Mouse (Mus musculus) hindbrain, embryonic 11.5 days (tissue): ENCODE data around the gene B430306N03Rik. TPM values are rescaled to one million over a fixed set of nuclear protein-coding genes. Genes with fewer than 3 reads are reported as not detected.

Source experiments
- ATAC-seq: fragments of 200-750 bp; cut with Nextera tagmentation; 2 replicates; pipeline ENCODE4 v1.8.0; 2017; ENCODE audit warnings: mild to moderate bottlenecking, moderate TSS enrichment, moderate library complexity; ENCODE audit not compliant: low FRiP score
- DNase-seq: peaks from one replicate; pipeline ENCODE4 v3.0.0-alpha.2; 2015; ENCODE audit warnings: low spot score
- H3K27ac ChIP-seq: fragments of 300-500 bp; sonication (generic); 2 replicates; pipeline ENCODE4 v1.5.1; 2014; ENCODE audit warnings: mild to moderate bottlenecking, low read depth, low read length
- H3K27me3 ChIP-seq: fragments of 300-500 bp; sonication (generic); 2 replicates; pipeline ENCODE4 v1.6.1; 2014; ENCODE audit warnings: mild to moderate bottlenecking, low read length, moderate library complexity, mixed read lengths; ENCODE audit not compliant: control insufficient read depth, insufficient read depth
- H3K36me3 ChIP-seq: fragments of 300-500 bp; sonication (generic); 2 replicates; pipeline ENCODE4 v1.6.1; 2014; ENCODE audit warnings: mild to moderate bottlenecking, low read length, moderate library complexity, mixed read lengths; ENCODE audit not compliant: control insufficient read depth, insufficient read depth
- H3K4me1 ChIP-seq: fragments of 300-500 bp; sonication (generic); replicated peaks from 2 replicates; pipeline ENCODE4 v1.6.1; 2014; ENCODE audit warnings: low read length, mixed read lengths; ENCODE audit not compliant: control insufficient read depth, insufficient read depth
- H3K4me2 ChIP-seq: fragments of 300-500 bp; sonication (generic); replicated peaks from 2 replicates; pipeline ENCODE4 v1.6.1; 2014; ENCODE audit warnings: mild to moderate bottlenecking, low read depth, low read length
- H3K4me3 ChIP-seq: fragments of 300-500 bp; sonication (generic); 2 replicates; pipeline ENCODE4 v1.5.1; 2014; ENCODE audit warnings: low read depth, low read length
- H3K9ac ChIP-seq: fragments of 300-500 bp; sonication (generic); 2 replicates; pipeline ENCODE4 v1.6.1; 2014; ENCODE audit warnings: low read depth, low read length
- H3K9me3 ChIP-seq: fragments of 300-500 bp; sonication (generic); 2 replicates; pipeline ENCODE4 v1.6.1; 2016; ENCODE audit warnings: low read length; ENCODE audit not compliant: control insufficient read depth
- WGBS: fragments of 180-500 bp; shearing (Covaris S2); extraction: QIAGEN DNeasy Blood & Tissue Kit; methylation state at CpG from one replicate; pipeline ENCODE4 v1.1.7; 2014; 5-methylcytosine and 5-hydroxymethylcytosine counted together
- polyA plus RNA-seq: library from polyadenylated mRNA; unstranded; fragments of >200 nt; fragmentation: Nextera tagmentation; extraction: Ambion mirVana; gene quantifications from 2 replicates; pipeline ENCODE4 v1.2.1, GENCODE M21; 2014

B430306N03Rik gene
- polyA plus RNA-seq, 1 experiment from 2014 or later: not detected

GRCm38 (mm10) chr17:48299203-48299602, 16.7 kb upstream of the B430306N03Rik start, which contains the start of gene Treml2:
Treml2 (plus strand) TSS chr17:48299498.
- H3K4me1 ChIP-seq: no peaks in the 10 kb centered on the region
- no peaks in the 10 kb centered on the region for H3K27me3 ChIP-seq
- H3K36me3 ChIP-seq: no peaks in the 10 kb centered on the region
- no peak within 1 kb of the TSS for H3K4me3 ChIP-seq
- no peak for DNase-seq
- H3K27ac ChIP-seq: no peak within 1 kb of the TSS
- no peak within 1 kb of the TSS for H3K4me2 ChIP-seq
- no peaks in the 10 kb centered on the region for H3K9me3 ChIP-seq
- WGBS: 47% methylated on average over 3 of the region's 4 CpGs
- no peak within 1 kb of the TSS for H3K9ac ChIP-seq
- no peak for ATAC-seq

- DNase-seq (no peak), ATAC-seq (no peak)
- WGBS: 72% methylated on average over 6 of the region's 7 CpGs
- Histone ChIP-seq H3K36me3 (no peaks in the 10 kb centered on the region), H3K4me3 (no peak overlapping the region), H3K27ac (no peak overlapping the region), H3K4me1 (no peaks in the 10 kb centered on the region), H3K9me3 (no peaks in the 10 kb centered on the region), H3K9ac (no peak overlapping the region), H3K4me2 (no peak overlapping the region), H3K27me3 (no peaks in the 10 kb centered on the region)
Observed at GRCm38 (mm10) chr17:48299756-48300155, 16.2 kb upstream of the B430306N03Rik start.

DNA sequence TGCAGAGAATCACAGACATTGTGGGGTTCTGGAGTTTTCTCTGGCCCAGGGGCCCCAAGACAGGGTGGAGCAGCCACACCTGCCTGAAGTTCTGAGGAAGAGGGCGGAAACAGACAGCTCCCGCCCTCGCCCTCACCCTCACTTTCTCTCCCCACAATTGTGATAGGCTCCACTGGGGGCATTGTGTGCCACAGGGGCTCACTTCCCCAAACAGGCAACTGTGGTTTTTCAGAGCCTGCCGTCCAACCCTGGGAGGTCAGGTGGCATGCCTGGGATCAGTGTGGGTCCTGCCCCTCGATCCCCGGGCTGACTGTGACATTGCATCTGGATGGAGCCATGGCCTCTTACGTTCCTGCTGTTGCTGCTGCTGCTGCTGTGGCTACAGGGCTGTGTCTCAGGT, 15.7 kb upstream of the B430306N03Rik start:
- Histone ChIP-seq H3K4me2 (no peak overlapping the region), H3K27me3 (no peaks in the 10 kb centered on the region), H3K27ac (no peak overlapping the region), H3K4me3 (no peak overlapping the region), H3K9me3 (no peaks in the 10 kb centered on the region), H3K9ac (no peak overlapping the region), H3K36me3 (no peaks in the 10 kb centered on the region), H3K4me1 (no peaks in the 10 kb centered on the region)
- DNase-seq (no peak), ATAC-seq (no peak)
- 72% methylated on average over 7 of the region's 7 CpGs for WGBS

GRCm38 (mm10) chr17:48300861-48301260, 15.1 kb upstream of the B430306N03Rik start:
- 78% methylated on average over 9 of the region's 9 CpGs for WGBS
- H3K27ac ChIP-seq: no peak overlapping the region
- H3K27me3 ChIP-seq: no peaks in the 10 kb centered on the region

GRCm38 (mm10) chr17:48301792-48302191, 14.1 kb upstream of the B430306N03Rik start:
- ATAC-seq: no peak
- no peaks in the 10 kb centered on the region for H3K9me3 ChIP-seq
- H3K36me3 ChIP-seq: no peaks in the 10 kb centered on the region
- WGBS: 85% methylated on average over 5 of the region's 5 CpGs
- no peaks in the 10 kb centered on the region for H3K27me3 ChIP-seq
- H3K4me1 ChIP-seq: no peaks in the 10 kb centered on the region
- no peak overlapping the region for H3K4me3 ChIP-seq
- no peak overlapping the region for H3K27ac ChIP-seq
- H3K9ac ChIP-seq: no peak overlapping the region
- H3K4me2 ChIP-seq: no peak overlapping the region
- no peak for DNase-seq

More at GRCm38 (mm10) chr17:48300861-48301260, 15.1 kb upstream of the B430306N03Rik start:
- H3K36me3 ChIP-seq: no peaks in the 10 kb centered on the region
- H3K9me3 ChIP-seq: no peaks in the 10 kb centered on the region
- DNase-seq (no peak), ATAC-seq (no peak)
- no peak overlapping the region for H3K4me3 ChIP-seq
- H3K9ac ChIP-seq: no peak overlapping the region
- H3K4me2 ChIP-seq: no peak overlapping the region
- H3K4me1 ChIP-seq: no peaks in the 10 kb centered on the region

DNA sequence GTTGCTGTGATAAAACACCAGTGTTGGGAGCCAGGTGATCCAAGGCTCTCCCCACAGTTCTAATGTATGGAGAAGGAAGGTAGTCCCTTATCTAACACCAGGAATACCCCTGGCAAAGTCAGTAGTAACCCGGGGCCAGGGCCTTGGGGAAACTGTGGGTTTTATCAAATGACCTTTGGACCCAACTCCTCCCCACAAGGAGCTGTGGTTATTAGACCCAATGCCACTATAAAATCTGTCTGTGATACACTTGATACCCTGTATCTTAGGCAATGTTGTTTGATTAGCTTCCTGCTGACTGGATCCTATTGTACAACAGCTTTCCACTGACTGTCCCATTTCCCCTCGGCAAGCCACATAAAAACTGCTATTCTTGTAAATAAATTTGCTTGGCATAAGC, 3.8 kb upstream of the B430306N03Rik start:
- 88% methylated on average over 2 of the region's 2 CpGs for WGBS
- no peaks in the 10 kb centered on the region for H3K4me1 ChIP-seq

GRCm38 (mm10) chr17:48318686-48319085, 2.7 kb downstream of the B430306N03Rik start:
- H3K4me2 ChIP-seq: no peak overlapping the region
- DNase-seq (no peak), ATAC-seq (no peak)
- no peaks in the 10 kb centered on the region for H3K4me1 ChIP-seq
- H3K9me3 ChIP-seq: no peaks in the 10 kb centered on the region
- WGBS: 82% methylated on average over 1 of the region's 1 CpGs
- H3K9ac ChIP-seq: no peak overlapping the region
- H3K4me3 ChIP-seq: no peak overlapping the region
- H3K27ac ChIP-seq: no peak overlapping the region
- H3K27me3 ChIP-seq: no peaks in the 10 kb centered on the region
- no peaks in the 10 kb centered on the region for H3K36me3 ChIP-seq

More for the DNA sequence above, 3.8 kb upstream of the B430306N03Rik start:
- no peaks in the 10 kb centered on the region for H3K27me3 ChIP-seq
- no peak for ATAC-seq
- H3K4me3 ChIP-seq: no peak overlapping the region
- no peak overlapping the region for H3K4me2 ChIP-seq
- no peak overlapping the region for H3K27ac ChIP-seq
- H3K9me3 ChIP-seq: no peaks in the 10 kb centered on the region
- DNase-seq: no peak
- no peak overlapping the region for H3K9ac ChIP-seq
- no peaks in the 10 kb centered on the region for H3K36me3 ChIP-seq

DNA sequence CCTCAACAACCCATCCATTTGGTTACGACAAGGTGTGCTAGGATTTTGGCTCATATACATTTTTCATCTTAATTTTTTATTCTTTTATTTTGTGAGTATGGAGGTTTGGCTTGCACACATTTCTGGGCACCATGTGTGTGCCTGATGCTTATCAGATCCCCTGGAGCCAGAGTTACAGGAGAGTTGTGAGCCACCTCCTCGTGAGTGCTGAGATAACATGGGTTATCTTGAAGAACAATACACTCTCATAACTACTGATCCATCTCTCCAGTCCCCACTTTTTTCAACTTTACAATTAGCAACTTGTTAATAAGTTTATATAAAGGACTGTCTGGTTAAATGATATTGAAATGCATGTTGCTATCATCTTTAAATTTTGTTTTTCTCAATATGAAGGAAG, 5.3 kb downstream of the B430306N03Rik start:
- WGBS: 88% methylated on average over 2 of the region's 2 CpGs
- no peaks in the 10 kb centered on the region for H3K9me3 ChIP-seq
- ATAC-seq: no peak

GRCm38 (mm10) chr17:48323236-48323635, 7.3 kb downstream of the B430306N03Rik start:
- H3K4me2 ChIP-seq: no peak overlapping the region
- no peaks in the 10 kb centered on the region for H3K4me1 ChIP-seq
- no peaks in the 10 kb centered on the region for H3K36me3 ChIP-seq
- WGBS: 68% methylated on average over 3 of the region's 3 CpGs
- H3K9me3 ChIP-seq: no peaks in the 10 kb centered on the region
- H3K27me3 ChIP-seq: no peaks in the 10 kb centered on the region
- no peak overlapping the region for H3K9ac ChIP-seq
- peak; percentile 7 for DNase-seq
- no peak overlapping the region for H3K27ac ChIP-seq
- no peak for ATAC-seq
- no peak overlapping the region for H3K4me3 ChIP-seq

More for the DNA sequence above, 5.3 kb downstream of the B430306N03Rik start:
- Histone ChIP-seq H3K36me3 (no peaks in the 10 kb centered on the region), H3K4me3 (no peak overlapping the region), H3K9ac (no peak overlapping the region), H3K4me2 (no peak overlapping the region), H3K27me3 (no peaks in the 10 kb centered on the region), H3K4me1 (no peaks in the 10 kb centered on the region), H3K27ac (no peak overlapping the region)
- DNase-seq: no peak
